Comparison of ENCODE assay signal across 17 mouse cellular contexts in genomic region chr6:51196391-51196790, GRCm38 (mm10).
"Had no signal": no experiment of that assay in that cellular context is flagged by ENCODE, and none has a peak within 500 bp of the region (broad histone marks: within the 10 kb centered on the region; RNA-seq: fewer than 3 reads in every experiment).

No protein-coding gene starts in this region.

- H3K4me1 ChIP-seq: lung, embryonic 15.5 days; midbrain, embryonic 15.5 days; stomach, embryonic 15.5 days had no signal

- H3K4me3 ChIP-seq: lung, embryonic 15.5 days; megakaryocyte, embryonic 14.5 days; midbrain, embryonic 12.5 days; midbrain, embryonic 15.5 days; neural tube, embryonic 12.5 days; stomach, embryonic 15.5 days had no signal

- DNase-seq: liver, postnatal 0 days; lung, adult 2 months; lung, postnatal 14 days; lung, postnatal 36 days; right cerebral cortex, postnatal 14 days; thymus, adult 2 months; thymus, postnatal 25 days; thymus, postnatal 4 days had no signal

- H3K4me2 ChIP-seq: lung, embryonic 15.5 days; midbrain, embryonic 12.5 days; midbrain, embryonic 15.5 days; neural tube, embryonic 12.5 days; stomach, embryonic 15.5 days had no signal

- H3K9me3 ChIP-seq: lung, embryonic 15.5 days; megakaryocyte, embryonic 14.5 days; midbrain, embryonic 12.5 days; midbrain, embryonic 15.5 days; neural tube, embryonic 12.5 days; stomach, embryonic 15.5 days had no signal

- H3K36me3 ChIP-seq: lung, embryonic 15.5 days; midbrain, embryonic 12.5 days; midbrain, embryonic 15.5 days; neural tube, embryonic 12.5 days; stomach, embryonic 15.5 days had no signal

- ATAC-seq: liver, postnatal 0 days; lung, postnatal 0 days; midbrain, embryonic 15.5 days had no signal

- H3K9ac ChIP-seq: liver, postnatal 0 days; lung, embryonic 15.5 days; midbrain, embryonic 12.5 days; midbrain, embryonic 15.5 days; neural tube, embryonic 12.5 days; stomach, embryonic 15.5 days had no signal

- H3K27ac ChIP-seq: lung, embryonic 15.5 days; macrophage; midbrain, embryonic 12.5 days; midbrain, embryonic 15.5 days; neural tube, embryonic 12.5 days; stomach, embryonic 15.5 days; stomach, postnatal 0 days had no signal
